Mouse (Mus musculus) embryonic facial prominence, embryonic 10.5 days (tissue): ENCODE measurements at regions not wholly inside any gene's neighbourhood (a gene's known extent, or its start where the extent isn't known, plus 50 kb on each side); places are given as distances from the start of the nearest gene placed in this dataset.

ENCODE experiments used
- DNase-seq: peaks from one replicate; pipeline ENCODE4 v3.0.0-alpha.2; 2017; ENCODE audit warnings: low spot score
- H3K27ac ChIP-seq: fragments of 300-500 bp; sonication (generic); replicated peaks from 2 replicates; pipeline ENCODE4 v1.5.1; 2016; ENCODE audit warnings: mild to moderate bottlenecking
- H3K27me3 ChIP-seq: fragments of 300-500 bp; sonication (generic); replicated peaks from 2 replicates; pipeline ENCODE4 v1.6.1; 2016; ENCODE audit warnings: low read depth, mild to moderate bottlenecking; ENCODE audit not compliant: poor library complexity, severe bottlenecking
- H3K36me3 ChIP-seq: fragments of 300-500 bp; sonication (generic); replicated peaks from 2 replicates; pipeline ENCODE4 v1.6.1; 2016; ENCODE audit warnings: mild to moderate bottlenecking, moderate library complexity
- H3K4me1 ChIP-seq: fragments of 300-500 bp; sonication (generic); 2 replicates; pipeline ENCODE4 v1.6.1; 2016
- H3K4me3 ChIP-seq: fragments of 300-500 bp; sonication (generic); 2 replicates; pipeline ENCODE4 v1.5.1; 2016; ENCODE audit warnings: mild to moderate bottlenecking, moderate library complexity
- H3K9me3 ChIP-seq: fragments of 300-500 bp; sonication (generic); 2 replicates; pipeline ENCODE4 v1.6.1; 2016; ENCODE audit warnings: mild to moderate bottlenecking
- WGBS: fragments of 180-500 bp; shearing (Covaris S2); methylation state at CpG from one replicate; pipeline ENCODE4 v1.1.7; 2016; 5-methylcytosine and 5-hydroxymethylcytosine counted together

DNA sequence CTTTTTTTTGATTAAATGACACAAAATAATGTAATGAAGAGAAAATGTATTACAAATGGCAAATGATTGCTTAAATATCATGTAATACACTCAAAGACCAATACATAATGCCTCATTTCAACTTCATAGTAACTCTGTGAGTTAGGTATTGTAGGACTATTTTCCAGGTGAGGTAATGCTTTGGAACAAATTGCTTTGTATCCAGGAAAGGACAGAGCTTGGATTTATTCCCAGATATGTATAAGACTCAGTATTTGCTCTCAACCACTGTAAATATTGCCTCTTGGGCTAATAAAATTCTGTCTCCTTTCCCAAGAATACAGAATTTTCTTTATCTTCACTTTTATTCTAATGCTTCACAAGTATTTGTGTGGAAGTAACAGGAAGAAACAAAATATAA lies 148.2 kb upstream of the Mbnl1 start:
- Histone ChIP-seq H3K9me3 (no peaks in the 10 kb centered on the region), H3K27me3 (no peaks in the 10 kb centered on the region), H3K4me3 (no peak overlapping the region), H3K4me1 (no peaks in the 10 kb centered on the region), H3K27ac (no peak overlapping the region), H3K36me3 (no peaks in the 10 kb centered on the region)
- DNase-seq: no peak

- DNase-seq: no peak
- Histone ChIP-seq H3K36me3 (no peaks in the 10 kb centered on the region), H3K4me1 (no peaks in the 10 kb centered on the region), H3K27me3 (no peaks in the 10 kb centered on the region), H3K27ac (no peak overlapping the region), H3K4me3 (no peak overlapping the region), H3K9me3 (no peaks in the 10 kb centered on the region)
Measured at GRCm38 (mm10) chr3:60324969-60325368, 147.7 kb upstream of the Mbnl1 start.

- no peak for DNase-seq
- Histone ChIP-seq H3K27ac (no peak overlapping the region), H3K36me3 (no peaks in the 10 kb centered on the region), H3K27me3 (no peaks in the 10 kb centered on the region), H3K4me3 (no peak overlapping the region), H3K4me1 (no peaks in the 10 kb centered on the region), H3K9me3 (no peaks in the 10 kb centered on the region)
Measured at GRCm38 (mm10) chr3:60332460-60332859, 140.2 kb upstream of the Mbnl1 start.

DNA sequence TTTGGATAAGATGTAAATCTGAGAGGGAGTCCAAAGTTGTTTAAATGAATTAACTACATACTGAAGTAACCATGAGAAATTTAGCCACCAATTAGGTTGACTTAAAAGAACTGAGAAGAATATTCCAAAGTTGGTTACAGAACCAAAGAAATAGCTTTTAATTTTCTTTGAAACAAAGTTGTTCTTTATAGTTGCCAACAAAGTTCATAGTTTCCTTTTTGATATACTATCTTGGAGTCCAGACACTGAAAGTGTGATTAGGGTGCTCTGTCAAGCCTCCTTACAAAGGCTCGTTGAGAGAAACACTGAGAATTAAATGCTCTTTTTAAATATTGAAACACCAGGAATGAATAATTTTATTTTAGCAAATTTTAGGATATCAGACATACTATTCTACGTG lies 139.0 kb upstream of the Mbnl1 start:
- H3K4me3 ChIP-seq: no peak overlapping the region
- H3K36me3 ChIP-seq: no peaks in the 10 kb centered on the region
- no peaks in the 10 kb centered on the region for H3K4me1 ChIP-seq
- DNase-seq: no peak
- no peak overlapping the region for H3K27ac ChIP-seq
- WGBS: 87% methylated on average over 2 of the region's 2 CpGs
- H3K27me3 ChIP-seq: no peaks in the 10 kb centered on the region
- H3K9me3 ChIP-seq: no peaks in the 10 kb centered on the region

- WGBS: 91% methylated on average over 2 of the region's 2 CpGs
- no peak for DNase-seq
- no peak overlapping the region for H3K27ac ChIP-seq
- no peak overlapping the region for H3K4me3 ChIP-seq
- no peaks in the 10 kb centered on the region for H3K27me3 ChIP-seq
- no peaks in the 10 kb centered on the region for H3K9me3 ChIP-seq
- no peaks in the 10 kb centered on the region for H3K36me3 ChIP-seq
- no peaks in the 10 kb centered on the region for H3K4me1 ChIP-seq
Measured at GRCm38 (mm10) chr3:60334133-60334532, 138.5 kb upstream of the Mbnl1 start.

DNA sequence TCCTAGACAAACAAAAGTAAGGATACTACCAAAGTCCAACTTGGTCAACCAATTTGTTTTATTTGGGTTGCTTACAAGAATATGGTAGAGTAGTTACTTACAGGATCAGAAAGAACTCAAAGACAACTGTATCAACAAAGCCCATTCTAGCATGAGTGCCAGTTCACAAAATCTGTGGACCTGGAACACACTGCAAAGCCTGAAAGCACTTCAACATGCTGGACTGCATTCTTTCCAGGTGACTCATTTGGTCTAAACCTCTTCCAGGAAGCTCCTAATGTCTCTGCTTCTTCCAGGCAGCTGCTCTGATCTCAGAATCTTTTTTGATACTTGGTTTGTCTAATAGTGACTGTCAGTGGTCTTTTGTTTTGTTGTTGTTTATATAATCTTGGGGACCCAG lies 126.2 kb upstream of the Mbnl1 start:
- no peak for DNase-seq
- Histone ChIP-seq H3K9me3 (no peaks in the 10 kb centered on the region), H3K4me1 (no peaks in the 10 kb centered on the region), H3K36me3 (no peaks in the 10 kb centered on the region), H3K4me3 (no peak overlapping the region), H3K27ac (no peak overlapping the region), H3K27me3 (no peaks in the 10 kb centered on the region)

DNA sequence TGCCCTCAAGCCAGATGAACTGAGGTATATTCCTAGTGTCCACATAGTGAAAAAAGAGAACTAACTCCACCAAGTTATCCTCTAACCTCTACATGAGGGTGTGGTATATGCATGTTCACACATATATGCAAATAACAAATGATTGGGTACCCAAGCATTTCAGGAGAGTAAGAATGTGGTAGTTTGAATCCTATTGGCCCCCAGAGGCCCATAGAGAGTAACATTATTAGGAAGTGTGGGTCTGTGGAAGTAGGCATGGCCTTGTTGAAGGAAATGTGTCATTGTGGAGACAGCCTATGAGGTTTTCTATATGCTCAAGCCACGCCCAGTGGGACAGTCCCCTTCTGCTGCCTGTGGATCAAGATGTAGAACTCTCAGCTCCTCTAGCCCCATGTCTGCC lies 125.6 kb upstream of the Mbnl1 start:
- Histone ChIP-seq H3K27me3 (no peaks in the 10 kb centered on the region), H3K4me1 (no peaks in the 10 kb centered on the region)

GRCm38 (mm10) chr3:60371176-60371965 lies 101.3 kb upstream of the Mbnl1 start:
- DNase-seq: no peak
- H3K27me3 ChIP-seq: no peaks in the 10 kb centered on the region
- H3K27ac ChIP-seq: no peak overlapping the region
- WGBS: 91% methylated on average over 2 of the region's 2 CpGs
- H3K9me3 ChIP-seq: no peaks in the 10 kb centered on the region
- H3K4me1 ChIP-seq: no peaks in the 10 kb centered on the region
- H3K36me3 ChIP-seq: no peaks in the 10 kb centered on the region
- no peak overlapping the region for H3K4me3 ChIP-seq

More for the DNA sequence above, 125.6 kb upstream of the Mbnl1 start:
- Histone ChIP-seq H3K9me3 (no peaks in the 10 kb centered on the region), H3K27ac (no peak overlapping the region), H3K4me3 (no peak overlapping the region), H3K36me3 (no peaks in the 10 kb centered on the region)
- WGBS: 87% methylated on average over 1 of the region's 1 CpGs
- no peak for DNase-seq

- no peak overlapping the region for H3K4me3 ChIP-seq
- H3K27ac ChIP-seq: no peak overlapping the region
- no peaks in the 10 kb centered on the region for H3K36me3 ChIP-seq
- 78% methylated on average over 1 of the region's 1 CpGs for WGBS
- H3K4me1 ChIP-seq: no peaks in the 10 kb centered on the region
- no peak for DNase-seq
- H3K27me3 ChIP-seq: no peaks in the 10 kb centered on the region
- H3K9me3 ChIP-seq: no peaks in the 10 kb centered on the region
Measured at GRCm38 (mm10) chr3:60373662-60374061, 99.0 kb upstream of the Mbnl1 start.

DNA sequence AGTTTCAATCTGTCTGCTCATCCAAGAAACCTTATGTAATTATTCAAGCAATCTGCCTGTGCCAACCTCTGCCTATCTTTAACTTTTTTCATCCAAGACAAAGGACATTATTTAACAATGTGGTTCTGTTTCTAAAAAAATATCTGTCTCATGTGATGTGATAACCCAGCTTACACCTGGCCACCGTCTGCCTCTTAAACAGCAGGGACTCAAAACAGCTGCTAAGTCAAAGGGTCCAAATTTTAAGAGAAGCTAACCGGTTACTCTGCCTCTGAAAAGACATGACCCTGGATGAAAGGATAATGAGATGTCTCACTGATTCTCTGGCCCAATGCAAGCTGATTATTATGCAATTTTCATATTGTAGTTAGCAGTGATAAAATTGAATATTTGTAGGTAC lies 84.0 kb upstream of the Mbnl1 start:
- Histone ChIP-seq H3K4me3 (no peak overlapping the region), H3K36me3 (no peaks in the 10 kb centered on the region), H3K9me3 (no peaks in the 10 kb centered on the region), H3K27ac (no peak overlapping the region), H3K27me3 (no peaks in the 10 kb centered on the region), H3K4me1 (no peaks in the 10 kb centered on the region)
- WGBS: 66% methylated on average over 2 of the region's 2 CpGs
- DNase-seq: no peak

DNA sequence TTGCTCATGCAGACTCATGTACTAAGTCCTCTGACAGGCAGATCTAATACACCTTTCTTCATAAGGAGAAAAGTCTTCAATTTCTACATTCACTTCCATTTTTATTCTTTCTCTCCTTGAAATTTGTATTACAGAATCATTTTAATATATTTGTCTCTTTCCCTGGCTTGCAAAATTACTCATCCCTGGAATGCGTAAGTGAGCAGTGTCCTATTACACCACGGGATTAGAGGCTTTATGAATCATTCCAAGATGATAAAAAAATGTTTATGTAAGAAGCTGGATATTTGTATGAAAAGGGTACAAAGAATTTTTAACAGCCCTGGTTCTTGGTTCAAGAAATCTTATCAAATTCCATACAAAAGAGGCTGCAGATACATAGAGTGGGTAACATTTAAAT lies 83.6 kb upstream of the Mbnl1 start:
- 82% methylated on average over 2 of the region's 2 CpGs for WGBS
- no peaks in the 10 kb centered on the region for H3K27me3 ChIP-seq
- no peaks in the 10 kb centered on the region for H3K4me1 ChIP-seq
- no peaks in the 10 kb centered on the region for H3K36me3 ChIP-seq
- no peak for DNase-seq
- no peak overlapping the region for H3K27ac ChIP-seq
- no peak overlapping the region for H3K4me3 ChIP-seq
- no peaks in the 10 kb centered on the region for H3K9me3 ChIP-seq

GRCm38 (mm10) chr3:60395299-60395698 lies 77.3 kb upstream of the Mbnl1 start:
- H3K4me3 ChIP-seq: no peak overlapping the region
- no peaks in the 10 kb centered on the region for H3K36me3 ChIP-seq
- H3K27me3 ChIP-seq: no peaks in the 10 kb centered on the region
- WGBS: 80% methylated on average over 4 of the region's 4 CpGs
- no peaks in the 10 kb centered on the region for H3K9me3 ChIP-seq
- DNase-seq: no peak
- H3K27ac ChIP-seq: no peak overlapping the region
- H3K4me1 ChIP-seq: no peaks in the 10 kb centered on the region

DNA sequence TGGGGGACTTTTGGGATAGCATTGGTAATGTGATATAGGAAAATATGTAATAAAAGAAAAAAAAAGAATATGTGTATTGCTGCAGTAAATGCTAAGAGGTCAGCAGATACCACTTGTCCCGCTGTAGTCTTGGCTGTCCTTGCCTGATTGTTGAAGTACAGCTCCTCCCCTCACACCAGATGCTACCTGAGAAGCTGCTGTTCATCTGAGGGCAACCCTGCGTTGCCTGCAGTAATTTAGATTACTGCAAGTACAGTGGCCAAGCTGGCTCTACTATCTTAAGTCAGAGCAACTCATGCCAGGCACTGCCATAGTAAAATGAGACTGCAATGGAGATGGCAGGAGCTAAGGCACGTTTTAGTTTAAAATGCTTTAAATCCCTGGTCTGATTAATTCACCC lies 75.7 kb upstream of the Mbnl1 start:
- no peak for DNase-seq

DNA sequence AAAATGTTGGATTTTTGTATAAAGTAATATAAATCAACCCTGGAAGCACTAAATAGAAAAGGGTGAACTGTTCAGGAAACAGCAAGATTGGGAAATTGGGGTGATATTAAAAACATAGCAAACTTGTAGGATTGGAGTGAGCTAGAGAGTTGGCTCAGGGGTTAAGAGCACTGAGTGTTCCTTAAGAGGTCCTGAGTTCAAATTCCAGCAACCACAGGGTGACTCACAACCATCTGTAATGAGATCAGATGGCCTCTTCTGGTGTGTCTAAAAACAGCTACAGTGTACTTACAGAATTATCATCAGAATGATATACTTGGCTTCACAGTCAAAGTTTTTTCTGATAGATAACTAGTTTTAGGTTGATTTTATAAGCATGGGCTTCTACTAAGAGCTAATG lies 73.8 kb upstream of the Mbnl1 start:
- Histone ChIP-seq H3K36me3 (no peaks in the 10 kb centered on the region), H3K4me3 (no peak overlapping the region), H3K27me3 (no peaks in the 10 kb centered on the region), H3K27ac (no peak overlapping the region), H3K4me1 (no peaks in the 10 kb centered on the region), H3K9me3 (no peaks in the 10 kb centered on the region)
- DNase-seq: no peak

More for the DNA sequence above, 75.7 kb upstream of the Mbnl1 start:
- Histone ChIP-seq H3K9me3 (no peaks in the 10 kb centered on the region), H3K4me3 (no peak overlapping the region), H3K27me3 (no peaks in the 10 kb centered on the region), H3K4me1 (no peaks in the 10 kb centered on the region), H3K36me3 (no peaks in the 10 kb centered on the region), H3K27ac (no peak overlapping the region)
- WGBS: 78% methylated on average over 3 of the region's 3 CpGs
